ENCODE assay signal across 12 mouse cellular contexts in the genomic region with DNA sequence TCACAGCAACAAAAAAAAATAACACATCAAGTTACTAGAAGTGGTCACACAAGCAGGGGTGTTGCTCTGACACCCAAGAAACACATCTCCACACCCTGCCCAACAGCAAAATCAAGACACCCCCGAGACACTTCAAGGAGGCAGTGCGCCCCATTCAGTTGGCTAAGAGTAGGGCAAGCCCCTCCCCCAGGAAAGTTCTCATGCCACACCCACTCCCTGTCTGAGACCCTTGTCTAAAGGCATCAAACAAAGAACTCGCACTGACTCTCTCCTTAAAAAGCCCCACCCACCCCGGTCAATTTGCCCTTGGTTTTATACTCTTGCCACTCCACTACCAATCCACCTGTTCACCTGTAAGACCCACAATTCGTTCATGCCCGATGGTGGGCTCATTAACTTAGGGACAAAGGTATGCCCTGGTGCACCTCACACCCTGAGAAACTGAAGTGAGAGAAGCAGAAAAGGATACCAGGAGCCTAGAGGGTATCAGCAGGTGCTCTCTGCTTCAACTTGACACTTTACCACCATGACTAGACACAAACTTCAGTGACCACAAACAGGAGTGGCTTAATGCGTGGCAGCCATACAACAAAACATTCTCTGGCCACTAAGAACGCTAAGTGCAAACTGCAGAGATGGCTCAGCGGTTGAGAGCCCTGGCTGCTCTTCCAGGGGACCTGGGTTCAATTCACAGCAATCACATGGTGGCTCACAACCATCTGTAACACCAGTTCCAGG. TPM values are rescaled to one million over a fixed set of nuclear protein-coding genes. Genes with fewer than 3 reads are reported as not detected.
DNase-seq lines count a peak whose midpoint lies in the region; ATAC-seq and TF ChIP-seq lines count a peak whose summit lies in the region.
"Had no signal": no experiment of that assay in that cellular context is flagged by ENCODE, and none has a peak within 500 bp of the region (broad histone marks: within the 10 kb centered on the region; RNA-seq: fewer than 3 reads in every experiment).

No protein-coding gene starts in this region.

- H3K4me2 ChIP-seq in limb, embryonic 13.5 days (replicated peaks), result no peak overlapping the region
- H3K4me2 ChIP-seq in forebrain, postnatal 0 days (ENCODE audit: low read depth), result no peak overlapping the region
- H3K4me2 ChIP-seq: stomach, embryonic 15.5 days had no signal

- peaks cover 39% of the 10 kb centered on the region for H3K36me3 ChIP-seq in limb, embryonic 13.5 days
- peaks cover 55% of the 10 kb centered on the region for H3K36me3 ChIP-seq in limb, embryonic 10.5 days
- peaks cover 97% of the 10 kb centered on the region for H3K36me3 ChIP-seq in megakaryocyte, embryonic 14.5 days (replicated peaks; ENCODE audit: low read length)
- peaks cover 4% of the 10 kb centered on the region for H3K36me3 ChIP-seq in forebrain, postnatal 0 days (ENCODE audit: insufficient read depth)

- 0 out of 2 replicates have a peak overlapping the region, but pooled peaks have one; percentile 22 for H3K27ac ChIP-seq in limb, embryonic 13.5 days
- H3K27ac ChIP-seq in limb, embryonic 10.5 days, result no peak overlapping the region
- H3K27ac ChIP-seq in forebrain, postnatal 0 days (ENCODE audit: low read depth, low read length), result no peak overlapping the region
- H3K27ac ChIP-seq: liver, embryonic 14.5 days; stomach, embryonic 15.5 days had no signal

- DNase-seq in heart, adult 11 months, result peak; percentile 93
- no peak for DNase-seq in heart, postnatal 10 days
- no peak for DNase-seq in limb, embryonic 10.5 days (ENCODE audit: low spot score)
- peak; percentile 66 for DNase-seq in ZHBTc4 (ENCODE audit: low read depth, low spot score)
- no peak for DNase-seq in c-Kit-positive CD71-positive TER-119-positive erythroid progenitor cells, embryonic 14.5 days (ENCODE audit: low spot score)
- DNase-seq in forebrain, postnatal 0 days, result no peak
- DNase-seq: cerebellum, adult 9-11 months; gastrocnemius, postnatal 25 days had no signal

- H3K9ac ChIP-seq in limb, embryonic 13.5 days, result no peak overlapping the region
- H3K9ac ChIP-seq in forebrain, postnatal 0 days, result no peak overlapping the region
- H3K9ac ChIP-seq: liver, embryonic 14.5 days; stomach, embryonic 15.5 days had no signal

- ATAC-seq in limb, embryonic 13.5 days (ENCODE audit: low FRiP score, low read depth), result no peak
- ATAC-seq in forebrain, postnatal 0 days, result no peak

- no peaks in the 10 kb centered on the region for H3K9me3 ChIP-seq in limb, embryonic 13.5 days
- H3K9me3 ChIP-seq in limb, embryonic 10.5 days (replicated peaks), result no peaks in the 10 kb centered on the region
- no peaks in the 10 kb centered on the region for H3K9me3 ChIP-seq in megakaryocyte, embryonic 14.5 days
- H3K9me3 ChIP-seq in forebrain, postnatal 0 days (ENCODE audit: low read length), result no peaks in the 10 kb centered on the region
- H3K9me3 ChIP-seq: stomach, embryonic 15.5 days had no signal

- TF ChIP-seq CTCF in forebrain, postnatal 0 days (IDR thresholded peaks at IDR 0.05; ENCODE audit: low read depth), result no peak

- H3K27me3 ChIP-seq in limb, embryonic 13.5 days, result no peaks in the 10 kb centered on the region
- no peaks in the 10 kb centered on the region for H3K27me3 ChIP-seq in limb, embryonic 10.5 days (ENCODE audit: low read depth, poor library complexity, severe bottlenecking)
- no peaks in the 10 kb centered on the region for H3K27me3 ChIP-seq in megakaryocyte, embryonic 14.5 days (replicated peaks)
- no peaks in the 10 kb centered on the region for H3K27me3 ChIP-seq in forebrain, postnatal 0 days (ENCODE audit: insufficient read depth, low read length)
- H3K27me3 ChIP-seq: stomach, embryonic 15.5 days had no signal

- H3K4me3 ChIP-seq in limb, embryonic 13.5 days, result no peak overlapping the region
- H3K4me3 ChIP-seq in limb, embryonic 10.5 days, result no peak overlapping the region
- H3K4me3 ChIP-seq in megakaryocyte, embryonic 14.5 days (replicated peaks), result peak overlapping the region; percentile 69
- no peak overlapping the region for H3K4me3 ChIP-seq in forebrain, postnatal 0 days (ENCODE audit: low read depth, low read length)
- H3K4me3 ChIP-seq: stomach, embryonic 15.5 days had no signal

- peaks cover 81% of the 10 kb centered on the region for H3K4me1 ChIP-seq in limb, embryonic 13.5 days
- peaks cover 45% of the 10 kb centered on the region for H3K4me1 ChIP-seq in limb, embryonic 10.5 days
- H3K4me1 ChIP-seq in megakaryocyte, embryonic 14.5 days, result peaks cover 99% of the 10 kb centered on the region
- H3K4me1 ChIP-seq in forebrain, postnatal 0 days (ENCODE audit: insufficient read depth), result peaks cover 24% of the 10 kb centered on the region

- intact Hi-C loops in heart, postnatal 10 days (cut with DNase I), result loop anchor here (2.0 kb wide), 1 partner anchor 62 kb away; no protein-coding TSS in a partner anchor

- 86% methylated on average over 9 of the region's 9 CpGs for WGBS in limb, embryonic 13.5 days
- 90% methylated on average over 9 of the region's 9 CpGs for WGBS in limb, embryonic 10.5 days
- WGBS in forebrain, postnatal 0 days, result 86% methylated on average over 9 of the region's 9 CpGs

RNA-seq across cellular contexts. Expression of a gene that starts 45.8 kb away (rescaled TPM):
- 10 to 100 TPM; 48.7 to 55.5 TPM for total RNA-seq in heart, postnatal 10 days (2021)
- 59.4 and 65.7 TPM in 2 replicates for polyA plus RNA-seq in limb, embryonic 13.5 days (2015; fragmentation: Nextera tagmentation; extraction: Ambion mirVana)
- polyA plus RNA-seq in limb, embryonic 10.5 days (2016; fragmentation: Nextera tagmentation; extraction: Ambion mirVana), result 59.3 and 59.5 TPM in 2 replicates
- polyA plus RNA-seq in megakaryocyte, embryonic 14.5 days (2012; ENCODE audit: insufficient read depth, low replicate concordance), result 41.0 and 57.7 TPM in 2 replicates
- total RNA-seq in forebrain, postnatal 0 days (2014; rRNA removed), result 51.4 and 63.5 TPM in 2 replicates
- polyA plus RNA-seq in forebrain, postnatal 0 days (2015; fragmentation: Nextera tagmentation; extraction: Ambion mirVana), result 37.7 and 45.7 TPM in 2 replicates

Comparison
In these comparisons a context has a peak if more than half of its experiments do, and no peak if none do; other contexts are left out.
1. DNase-seq: peak in heart, adult 11 months (single experiment) and ZHBTc4 (single experiment); none in heart, postnatal 10 days (0 of 2), limb, embryonic 10.5 days (single experiment), c-Kit-positive CD71-positive TER-119-positive erythroid progenitor cells, embryonic 14.5 days (single experiment) and forebrain, postnatal 0 days (single experiment).